Mouse (Mus musculus): ENCODE measurements around the gene Vps35l. TPM values are rescaled to one million over a fixed set of nuclear protein-coding genes. Genes with fewer than 3 reads are reported as not detected.

Vps35l gene
- 22.9 and 31.1 TPM in 2 replicates for polyA plus RNA-seq (2011; ENCODE audit: insufficient read depth, insufficient read length, low replicate concordance, missing spikeins)

GRCm38 (mm10) chr7:118739975-118740531 lies at the start of gene Vps35l:
Gene Vps35l (plus strand): TSS chr7:118740226.
- Histone ChIP-seq H3K27ac (ENCODE audit: control insufficient read depth, insufficient read depth, low read depth, low read length, poor library complexity) (peak within 1 kb of the TSS; percentile 47), H3K4me1 (ENCODE audit: control insufficient read depth, insufficient read depth, low read length) (peaks cover 3% of the 10 kb centered on the region; the same call in 1 of the 2 replicates), H3K4me3 (replicated peaks; ENCODE audit: control insufficient read depth, low read depth, low read length) (peak within 1 kb of the TSS; percentile 74)
- TF ChIP-seq CTCF (IDR thresholded peaks at IDR 0.05; ENCODE audit: control insufficient read depth, insufficient read depth, low read length), result peak; percentile 89
- no peak for TF ChIP-seq POLR2A (IDR thresholded peaks at IDR 0.05; ENCODE audit: borderline replicate concordance, control insufficient read depth, low read depth, low read length)
- 2% methylated on average over 16 of the region's 16 CpGs for WGBS

- whole genome bisulfite sequencing, result 83% methylated on average over 2 of the region's 2 CpGs
- no peak overlapping the region for H3K27ac ChIP-seq (ENCODE audit: control insufficient read depth, insufficient read depth, low read depth, low read length, poor library complexity)
- H3K4me3 ChIP-seq (replicated peaks; ENCODE audit: control insufficient read depth, low read depth, low read length), result no peak overlapping the region
- no peak for TF ChIP-seq POLR2A (IDR thresholded peaks at IDR 0.05; ENCODE audit: borderline replicate concordance, control insufficient read depth, low read depth, low read length)
- TF ChIP-seq CTCF (IDR thresholded peaks at IDR 0.05; ENCODE audit: control insufficient read depth, insufficient read depth, low read length), result no peak
- H3K4me1 ChIP-seq (ENCODE audit: control insufficient read depth, insufficient read depth, low read length), result peaks cover 1% of the 10 kb centered on the region; the same call in 1 of the 2 replicates
Measured at GRCm38 (mm10) chr7:118691287-118691686, 48.7 kb upstream of the Vps35l start.

- TF ChIP-seq POLR2A (IDR thresholded peaks at IDR 0.05; ENCODE audit: borderline replicate concordance, control insufficient read depth, low read depth, low read length), result no peak
- no peak for TF ChIP-seq CTCF (IDR thresholded peaks at IDR 0.05; ENCODE audit: control insufficient read depth, insufficient read depth, low read length)
- Histone ChIP-seq H3K4me1 (ENCODE audit: control insufficient read depth, insufficient read depth, low read length) (no peaks in the 10 kb centered on the region), H3K4me3 (replicated peaks; ENCODE audit: control insufficient read depth, low read depth, low read length) (no peak overlapping the region), H3K27ac (ENCODE audit: control insufficient read depth, insufficient read depth, low read depth, low read length, poor library complexity) (no peak overlapping the region)
- WGBS, result 94% methylated on average over 6 of the region's 6 CpGs
Measured at GRCm38 (mm10) chr7:118696146-118696545, 43.9 kb upstream of the Vps35l start.

- WGBS, result 77% methylated on average over 4 of the region's 4 CpGs
- TF ChIP-seq CTCF (IDR thresholded peaks at IDR 0.05; ENCODE audit: control insufficient read depth, insufficient read depth, low read length), result no peak
- TF ChIP-seq POLR2A (IDR thresholded peaks at IDR 0.05; ENCODE audit: borderline replicate concordance, control insufficient read depth, low read depth, low read length), result no peak
- H3K4me1 ChIP-seq (ENCODE audit: control insufficient read depth, insufficient read depth, low read length), result no peaks in the 10 kb centered on the region
Measured at GRCm38 (mm10) chr7:118697168-118697567, 42.9 kb upstream of the Vps35l start.

GRCm38 (mm10) chr7:118698882-118699281 lies 41.1 kb upstream of the Vps35l start:
- no peaks in the 10 kb centered on the region; the same call in 1 of the 2 replicates for H3K4me1 ChIP-seq (ENCODE audit: control insufficient read depth, insufficient read depth, low read length)
- WGBS, result 67% methylated on average over 9 of the region's 9 CpGs
- no peak for TF ChIP-seq POLR2A (IDR thresholded peaks at IDR 0.05; ENCODE audit: borderline replicate concordance, control insufficient read depth, low read depth, low read length)
- TF ChIP-seq CTCF (IDR thresholded peaks at IDR 0.05; ENCODE audit: control insufficient read depth, insufficient read depth, low read length), result no peak
- H3K4me3 ChIP-seq (replicated peaks; ENCODE audit: control insufficient read depth, low read depth, low read length), result no peak overlapping the region
- H3K27ac ChIP-seq (ENCODE audit: control insufficient read depth, insufficient read depth, low read depth, low read length, poor library complexity), result no peak overlapping the region

More at GRCm38 (mm10) chr7:118697168-118697567, 42.9 kb upstream of the Vps35l start:
- Histone ChIP-seq H3K27ac (ENCODE audit: control insufficient read depth, insufficient read depth, low read depth, low read length, poor library complexity) (no peak overlapping the region), H3K4me3 (replicated peaks; ENCODE audit: control insufficient read depth, low read depth, low read length) (no peak overlapping the region)

- peak overlapping the region; percentile 60 for H3K27ac ChIP-seq (ENCODE audit: control insufficient read depth, insufficient read depth, low read depth, low read length, poor library complexity)
- no peak for TF ChIP-seq CTCF (IDR thresholded peaks at IDR 0.05; ENCODE audit: control insufficient read depth, insufficient read depth, low read length)
- TF ChIP-seq POLR2A (IDR thresholded peaks at IDR 0.05; ENCODE audit: borderline replicate concordance, control insufficient read depth, low read depth, low read length), result no peak
- 57% methylated on average over 15 of the region's 15 CpGs for WGBS
- no peaks in the 10 kb centered on the region; the same call in 1 of the 2 replicates for H3K4me1 ChIP-seq (ENCODE audit: control insufficient read depth, insufficient read depth, low read length)
- no peak overlapping the region for H3K4me3 ChIP-seq (replicated peaks; ENCODE audit: control insufficient read depth, low read depth, low read length)
Measured at GRCm38 (mm10) chr7:118703144-118703561, 36.9 kb upstream of the Vps35l start.

- TF ChIP-seq POLR2A (IDR thresholded peaks at IDR 0.05; ENCODE audit: borderline replicate concordance, control insufficient read depth, low read depth, low read length) (no peak), CTCF (IDR thresholded peaks at IDR 0.05; ENCODE audit: control insufficient read depth, insufficient read depth, low read length) (no peak)
- H3K4me1 ChIP-seq (ENCODE audit: control insufficient read depth, insufficient read depth, low read length), result no peaks in the 10 kb centered on the region; the same call in 1 of the 2 replicates
- H3K27ac ChIP-seq (ENCODE audit: control insufficient read depth, insufficient read depth, low read depth, low read length, poor library complexity), result no peak overlapping the region
- H3K4me3 ChIP-seq (replicated peaks; ENCODE audit: control insufficient read depth, low read depth, low read length), result peak overlapping the region; percentile 57
- WGBS, result 72% methylated on average over 9 of the region's 9 CpGs
Measured at GRCm38 (mm10) chr7:118704001-118704850, 35.8 kb upstream of the Vps35l start.
